Mouse (Mus musculus) forebrain, embryonic 15.5 days (tissue): ENCODE measurements around the gene Zmat5. TPM values are rescaled to one million over a fixed set of nuclear protein-coding genes. Genes with fewer than 3 reads are reported as not detected.

Experiments
- ATAC-seq: fragments of 200-750 bp; cut with Nextera tagmentation; replicated peaks from 2 replicates; pipeline ENCODE4 v1.8.0; 2017; ENCODE audit warnings: mild to moderate bottlenecking, moderate TSS enrichment, moderate library complexity
- H3K27ac ChIP-seq: fragments of 300-500 bp; sonication (generic); replicated peaks from 2 replicates; pipeline ENCODE4 v1.5.1; 2015; ENCODE audit warnings: mild to moderate bottlenecking, inconsistent platforms
- H3K27me3 ChIP-seq: fragments of 300-500 bp; sonication (generic); 2 replicates; pipeline ENCODE4 v1.6.1; 2015; ENCODE audit warnings: inconsistent platforms
- H3K36me3 ChIP-seq: fragments of 300-500 bp; sonication (generic); 2 replicates; pipeline ENCODE4 v1.6.1; 2015; ENCODE audit warnings: mild to moderate bottlenecking, inconsistent platforms
- H3K4me1 ChIP-seq: fragments of 300-500 bp; sonication (generic); 2 replicates; pipeline ENCODE4 v1.6.1; 2015; ENCODE audit warnings: inconsistent platforms
- H3K4me2 ChIP-seq: fragments of 300-500 bp; sonication (generic); replicated peaks from 2 replicates; pipeline ENCODE4 v1.6.1; 2015; ENCODE audit warnings: mild to moderate bottlenecking, inconsistent platforms
- H3K4me3 ChIP-seq: fragments of 300-500 bp; sonication (generic); 2 replicates; pipeline ENCODE4 v1.5.1; 2015; ENCODE audit warnings: mild to moderate bottlenecking, inconsistent platforms
- H3K9ac ChIP-seq: fragments of 300-500 bp; sonication (generic); replicated peaks from 2 replicates; pipeline ENCODE4 v1.6.1; 2015; ENCODE audit warnings: mild to moderate bottlenecking, inconsistent platforms
- H3K9me3 ChIP-seq: fragments of 300-500 bp; sonication (generic); 2 replicates; pipeline ENCODE4 v1.6.1; 2016; ENCODE audit warnings: inconsistent platforms
- WGBS: fragments of 180-500 bp; shearing (Covaris S2); methylation state at CpG from one replicate; pipeline ENCODE4 v1.1.7; 2015; ENCODE audit warnings: mixed read lengths; 5-methylcytosine and 5-hydroxymethylcytosine counted together
- polyA plus RNA-seq: library from polyadenylated mRNA; unstranded; fragments of >200 nt; fragmentation: Nextera tagmentation; extraction: Ambion mirVana; gene quantifications from 2 replicates; pipeline ENCODE4 v1.2.1, GENCODE M21; 2015

Gene Zmat5
- polyA plus RNA-seq, 1 experiment from 2014 or later: 72.3 TPM

GRCm38 (mm10) chr11:4745969-4746368, 41.5 kb downstream of the Zmat5 start:
- Histone ChIP-seq H3K36me3 (no peaks in the 10 kb centered on the region), H3K9me3 (no peaks in the 10 kb centered on the region), H3K27me3 (peaks cover 62% of the 10 kb centered on the region), H3K4me2 (peak overlapping the region; percentile 97), H3K9ac (peak overlapping the region; percentile 54), H3K4me1 (peaks cover 27% of the 10 kb centered on the region), H3K4me3 (peak overlapping the region; percentile 53), H3K27ac (no peak overlapping the region)
- 1% methylated on average over 39 of the region's 39 CpGs for WGBS
- no peak; the same call in 1 of the 2 replicates for ATAC-seq

- peaks cover 27% of the 10 kb centered on the region for H3K4me1 ChIP-seq
- no peak for ATAC-seq
- H3K9ac ChIP-seq: peak within 1 kb of the TSS; percentile 54
- H3K9me3 ChIP-seq: no peaks in the 10 kb centered on the region
- peak within 1 kb of the TSS; percentile 53 for H3K4me3 ChIP-seq
- no peak within 1 kb of the TSS for H3K27ac ChIP-seq
- no peaks in the 10 kb centered on the region for H3K36me3 ChIP-seq
- H3K27me3 ChIP-seq: peaks cover 62% of the 10 kb centered on the region
- peak within 1 kb of the TSS; percentile 97 for H3K4me2 ChIP-seq
- WGBS: under 1% methylated on average over 41 of the region's 73 CpGs
These were observed 42.3 kb downstream of the Zmat5 start, which contains the start of gene Cabp7 for GRCm38 (mm10) chr11:4746733-4747132. Gene Cabp7, minus strand, starts transcription at chr11:4746778.

- under 1% methylated on average over 12 of the region's 12 CpGs for WGBS
- no peak for ATAC-seq
- Histone ChIP-seq H3K27me3 (peaks cover 62% of the 10 kb centered on the region), H3K9me3 (no peaks in the 10 kb centered on the region), H3K36me3 (no peaks in the 10 kb centered on the region), H3K9ac (peak overlapping the region; percentile 54), H3K27ac (no peak overlapping the region), H3K4me1 (peaks cover 27% of the 10 kb centered on the region), H3K4me2 (peak overlapping the region; percentile 97), H3K4me3 (peak overlapping the region; percentile 53)
These were observed 42.8 kb downstream of the Zmat5 start for GRCm38 (mm10) chr11:4747285-4747684.

GRCm38 (mm10) chr11:4750263-4750662, 45.8 kb downstream of the Zmat5 start:
- Histone ChIP-seq H3K27me3 (peaks cover 44% of the 10 kb centered on the region), H3K36me3 (no peaks in the 10 kb centered on the region), H3K4me1 (peaks cover 26% of the 10 kb centered on the region), H3K27ac (no peak overlapping the region), H3K9me3 (no peaks in the 10 kb centered on the region; the same call in 1 of the 2 replicates), H3K4me3 (no peak overlapping the region), H3K9ac (no peak overlapping the region), H3K4me2 (no peak overlapping the region)
- ATAC-seq: no peak
- WGBS: 7% methylated on average over 9 of the region's 9 CpGs

- Histone ChIP-seq H3K4me2 (no peak overlapping the region), H3K4me3 (no peak overlapping the region), H3K9me3 (no peaks in the 10 kb centered on the region; the same call in 1 of the 2 replicates), H3K27me3 (peaks cover 23% of the 10 kb centered on the region), H3K27ac (no peak overlapping the region), H3K4me1 (peaks cover 8% of the 10 kb centered on the region; the same call in 1 of the 2 replicates), H3K36me3 (no peaks in the 10 kb centered on the region), H3K9ac (no peak overlapping the region)
- WGBS: 10% methylated on average over 10 of the region's 10 CpGs
- ATAC-seq: no peak
These were observed 48.4 kb downstream of the Zmat5 start for GRCm38 (mm10) chr11:4752836-4753235.

- no peak overlapping the region for H3K27ac ChIP-seq
- no peak overlapping the region for H3K4me2 ChIP-seq
- peaks cover 11% of the 10 kb centered on the region; the same call in 1 of the 2 replicates for H3K27me3 ChIP-seq
- WGBS: 97% methylated on average over 3 of the region's 3 CpGs
- H3K9ac ChIP-seq: no peak overlapping the region
- H3K4me3 ChIP-seq: no peak overlapping the region
- no peaks in the 10 kb centered on the region; the same call in 1 of the 2 replicates for H3K9me3 ChIP-seq
- H3K4me1 ChIP-seq: no peaks in the 10 kb centered on the region
- ATAC-seq: no peak
- H3K36me3 ChIP-seq: no peaks in the 10 kb centered on the region
These were observed 49.6 kb downstream of the Zmat5 start for GRCm38 (mm10) chr11:4754036-4754435.

- no peak overlapping the region for H3K4me3 ChIP-seq
- 77% methylated on average over 11 of the region's 11 CpGs for WGBS
- H3K36me3 ChIP-seq: no peaks in the 10 kb centered on the region
- no peaks in the 10 kb centered on the region; the same call in 1 of the 2 replicates for H3K9me3 ChIP-seq
- ATAC-seq: no peak
- no peak overlapping the region for H3K4me2 ChIP-seq
- H3K27ac ChIP-seq: no peak overlapping the region
- no peaks in the 10 kb centered on the region for H3K4me1 ChIP-seq
- H3K9ac ChIP-seq: no peak overlapping the region
- H3K27me3 ChIP-seq: 0 out of 2 replicates have a peak, but pooled peaks cover 5% of the 10 kb centered on the region
These were observed 50.4 kb downstream of the Zmat5 start for GRCm38 (mm10) chr11:4754867-4755266.

- Histone ChIP-seq H3K4me3 (no peak overlapping the region), H3K36me3 (no peaks in the 10 kb centered on the region), H3K9ac (no peak overlapping the region), H3K4me1 (peaks cover 7% of the 10 kb centered on the region), H3K9me3 (no peaks in the 10 kb centered on the region; the same call in 1 of the 2 replicates), H3K4me2 (no peak overlapping the region), H3K27ac (no peak overlapping the region), H3K27me3 (no peaks in the 10 kb centered on the region)
- ATAC-seq: no peak
- 81% methylated on average over 9 of the region's 9 CpGs for WGBS
These were observed 52.0 kb downstream of the Zmat5 start for GRCm38 (mm10) chr11:4756460-4756859.

GRCm38 (mm10) chr11:4756984-4757788, 52.7 kb downstream of the Zmat5 start:
- ATAC-seq: no peak
- 67% methylated on average over 11 of the region's 11 CpGs for WGBS
- H3K4me3 ChIP-seq: no peak overlapping the region
- H3K9me3 ChIP-seq: no peaks in the 10 kb centered on the region; the same call in 1 of the 2 replicates
- H3K27ac ChIP-seq: no peak overlapping the region
- H3K4me2 ChIP-seq: no peak overlapping the region
- peaks cover 12% of the 10 kb centered on the region for H3K4me1 ChIP-seq
- no peak overlapping the region for H3K9ac ChIP-seq
- no peaks in the 10 kb centered on the region for H3K36me3 ChIP-seq
- H3K27me3 ChIP-seq: no peaks in the 10 kb centered on the region

- Histone ChIP-seq H3K4me3 (no peak overlapping the region), H3K4me1 (peaks cover 18% of the 10 kb centered on the region), H3K36me3 (no peaks in the 10 kb centered on the region), H3K9me3 (no peaks in the 10 kb centered on the region; the same call in 1 of the 2 replicates), H3K27me3 (no peaks in the 10 kb centered on the region), H3K4me2 (no peak overlapping the region), H3K9ac (no peak overlapping the region), H3K27ac (no peak overlapping the region)
- no peak for ATAC-seq
- WGBS: 59% methylated on average over 4 of the region's 4 CpGs
These were observed 53.3 kb downstream of the Zmat5 start for GRCm38 (mm10) chr11:4757789-4758158.

- 19% methylated on average over 4 of the region's 4 CpGs for WGBS
- Histone ChIP-seq H3K9me3 (no peaks in the 10 kb centered on the region), H3K27me3 (no peaks in the 10 kb centered on the region), H3K36me3 (no peaks in the 10 kb centered on the region), H3K4me3 (no peak overlapping the region), H3K4me1 (peaks cover 29% of the 10 kb centered on the region), H3K27ac (no peak overlapping the region), H3K4me2 (no peak overlapping the region), H3K9ac (no peak overlapping the region)
- no peak for ATAC-seq
These were observed 56.0 kb downstream of the Zmat5 start for GRCm38 (mm10) chr11:4760438-4760837.

- Histone ChIP-seq H3K36me3 (no peaks in the 10 kb centered on the region), H3K27ac (peak overlapping the region; percentile 56; the same call in 1 of the 2 replicates), H3K27me3 (no peaks in the 10 kb centered on the region), H3K9ac (no peak overlapping the region), H3K4me1 (peaks cover 29% of the 10 kb centered on the region), H3K4me2 (no peak overlapping the region), H3K9me3 (no peaks in the 10 kb centered on the region), H3K4me3 (no peak overlapping the region)
- 0 out of 2 replicates have a peak, but pooled peaks have one; percentile 8 for ATAC-seq
- 7% methylated on average over 6 of the region's 6 CpGs for WGBS
These were observed 57.5 kb downstream of the Zmat5 start for GRCm38 (mm10) chr11:4761991-4762390.
